Mouse (Mus musculus): ENCODE measurements at regions not wholly inside any gene's neighbourhood (a gene's known extent, or its start where the extent isn't known, plus 50 kb on each side); places are given as distances from the start of the nearest gene placed in this dataset.

DNA sequence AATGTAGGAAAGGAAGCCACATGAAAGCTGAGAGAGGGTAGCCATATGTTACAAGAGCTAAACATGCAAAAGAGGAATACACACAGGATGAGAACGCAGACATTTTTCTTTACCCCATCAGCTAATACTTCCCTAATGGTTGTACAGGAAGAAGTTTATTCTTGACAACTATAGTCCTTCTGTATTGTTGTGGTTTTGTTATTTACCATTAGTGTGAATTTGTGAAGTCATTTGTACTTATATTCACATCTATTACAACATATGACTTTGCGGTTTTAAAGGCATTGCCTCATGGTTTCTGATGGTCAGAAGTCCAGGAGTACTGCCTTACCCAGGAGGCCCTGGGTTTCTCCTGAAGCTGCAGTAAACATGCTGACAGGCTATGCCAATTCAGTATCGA is 120.1 kb upstream of the Btg1 start:
- no peak for DNase-seq (ENCODE audit: low spot score in 2 of 2)

DNA sequence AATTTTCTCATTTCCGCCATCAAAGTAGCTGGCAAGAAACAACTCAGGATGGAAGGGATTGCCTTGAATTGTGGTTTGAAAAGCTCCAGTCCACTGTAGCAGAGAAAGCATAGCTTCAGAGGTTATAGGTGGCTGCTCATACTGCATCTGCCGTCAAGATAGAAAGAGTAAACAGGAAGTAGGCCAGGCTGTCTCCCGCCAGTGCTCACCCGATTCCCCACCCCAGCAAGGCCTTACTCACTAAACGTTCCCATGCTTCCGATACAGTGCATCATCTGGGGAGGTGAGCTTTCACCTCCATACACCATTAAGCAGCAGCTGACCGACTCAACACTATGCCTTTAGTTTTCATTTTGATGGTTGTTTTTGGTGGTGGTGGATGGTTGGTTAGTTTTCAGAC is 119.3 kb upstream of the Btg1 start:
- DNase-seq (ENCODE audit: low spot score in 2 of 2), result no peak

DNA sequence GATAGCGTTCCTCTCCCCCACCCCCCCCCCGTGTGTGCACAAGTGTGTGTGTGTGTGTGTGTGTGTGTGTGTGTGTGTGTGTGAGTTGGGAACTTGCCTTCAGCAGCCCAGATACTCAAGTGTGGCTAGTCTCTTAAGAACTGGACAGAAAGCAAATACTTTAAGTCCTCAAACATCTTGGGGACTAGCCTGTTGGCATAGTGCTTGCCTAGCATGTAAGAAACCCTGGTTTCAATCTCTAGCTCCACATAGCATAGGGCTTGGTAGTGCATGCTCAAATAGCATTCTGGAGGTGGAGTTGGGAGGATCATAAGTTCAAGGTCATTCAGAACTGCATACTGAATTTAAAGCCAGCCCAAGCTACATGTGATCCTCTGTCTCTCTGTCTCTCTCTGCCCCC is 117.5 kb upstream of the Btg1 start:
- DNase-seq (ENCODE audit: low spot score in 2 of 2), result no peak

DNA sequence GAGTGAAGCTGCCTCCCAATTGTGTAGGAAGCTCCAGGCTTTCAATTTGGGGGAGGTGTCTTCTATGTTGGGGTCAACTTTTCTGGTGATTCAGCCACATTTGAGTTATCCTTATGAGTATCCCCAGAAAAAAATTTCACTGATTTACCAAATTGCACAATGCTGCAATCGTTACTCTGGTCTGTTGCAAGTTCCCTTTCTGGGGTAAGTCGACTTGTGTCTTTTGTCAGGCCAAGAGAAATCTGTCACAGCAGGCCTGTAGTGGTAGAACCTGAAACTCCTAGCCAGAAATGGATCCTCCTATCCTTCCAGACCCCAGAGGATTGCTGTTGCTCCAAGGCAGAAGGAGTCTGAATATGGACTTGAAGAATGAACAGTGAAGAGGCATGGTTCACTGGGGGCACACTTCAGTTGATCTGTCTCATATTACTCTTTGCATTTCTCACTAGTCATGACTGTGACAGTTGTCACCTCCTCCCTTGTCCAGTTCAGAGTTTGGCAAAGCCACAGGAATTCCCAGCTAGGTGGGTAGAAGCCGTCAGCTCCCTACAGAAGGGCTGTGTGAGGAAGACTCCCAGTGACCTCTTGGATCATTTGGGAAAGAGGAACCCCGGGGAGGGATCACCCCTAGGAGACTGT is 114.6 kb upstream of the Btg1 start:
- DNase-seq (ENCODE audit: low spot score in 2 of 2), result no peak

DNA sequence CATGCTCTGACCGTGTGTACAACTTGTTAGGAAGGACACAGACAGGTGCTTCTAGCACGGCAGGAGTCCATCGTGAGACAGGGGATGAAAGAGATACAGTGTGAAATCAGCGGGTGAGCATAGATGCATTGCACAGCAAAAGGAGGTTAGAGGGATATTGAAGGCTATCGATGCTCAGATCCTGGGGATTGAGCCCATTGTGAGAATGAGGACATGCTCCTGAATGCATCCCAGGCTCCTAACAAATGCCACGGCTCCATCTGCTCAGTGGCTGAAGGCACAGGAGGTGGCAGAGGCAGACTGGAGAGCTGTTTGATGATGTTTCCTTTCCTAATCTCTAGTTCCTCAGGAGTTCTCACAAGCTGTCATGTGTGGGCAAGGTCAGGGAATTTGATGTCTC is 114.1 kb upstream of the Btg1 start:
- DNase-seq (ENCODE audit: low spot score in 2 of 2), result no peak

DNA sequence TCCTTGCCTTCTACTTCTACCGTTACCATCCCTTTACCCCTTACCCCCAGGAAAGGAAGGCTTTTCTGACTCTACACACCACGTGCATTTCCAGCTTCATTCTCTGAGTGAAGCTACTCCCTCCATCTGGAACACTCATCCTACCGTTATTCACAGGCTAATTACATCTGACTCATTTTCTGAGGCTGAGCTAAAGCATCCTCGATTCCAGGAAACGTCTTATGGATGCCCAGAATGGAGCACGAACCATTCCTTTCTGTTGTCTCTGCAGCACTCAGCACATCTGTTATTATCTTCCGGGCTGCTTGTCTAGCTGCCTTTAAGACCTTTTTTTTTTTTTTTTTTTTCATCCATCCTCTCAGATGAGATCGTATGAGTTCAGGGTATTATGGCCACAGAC is 112.5 kb upstream of the Btg1 start:
- no peak for DNase-seq (ENCODE audit: low spot score in 2 of 2)

DNA sequence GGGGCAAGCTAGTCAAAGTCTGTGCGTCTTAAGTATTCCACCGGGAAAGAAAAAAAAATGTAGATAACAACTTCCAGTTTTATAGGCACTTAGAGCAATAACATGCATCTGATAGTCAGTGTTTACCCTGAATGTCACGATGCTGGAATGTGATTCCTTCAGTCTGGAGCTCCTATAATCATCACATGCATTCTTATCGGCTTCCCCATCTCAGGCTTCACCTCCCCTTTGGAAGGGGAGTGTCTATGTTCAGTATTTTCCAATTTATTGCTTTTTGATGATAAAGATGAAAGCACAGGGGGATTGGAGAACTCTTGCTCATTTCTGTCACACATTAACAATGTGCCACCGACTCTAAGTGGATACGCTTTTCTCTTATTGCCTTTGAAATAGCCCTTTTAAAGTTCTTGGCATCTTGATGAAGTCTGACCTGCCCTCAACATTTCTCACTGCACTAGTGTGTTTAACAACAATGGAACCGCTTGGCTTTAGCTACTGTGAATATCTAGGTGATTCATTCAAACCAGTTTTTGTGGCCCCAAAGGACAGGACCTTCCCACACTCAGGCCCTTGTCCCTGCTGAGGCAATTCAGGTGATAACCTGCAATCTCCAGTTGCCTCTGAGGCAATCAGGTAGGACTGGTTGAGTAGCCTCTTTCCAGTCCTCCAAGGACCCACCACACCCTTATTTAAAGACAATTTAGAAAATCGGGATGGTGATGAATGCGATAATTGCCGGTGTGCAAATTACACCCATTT is 101.5 kb upstream of the Btg1 start:
- no peak for DNase-seq (ENCODE audit: low spot score in 2 of 2)

DNA sequence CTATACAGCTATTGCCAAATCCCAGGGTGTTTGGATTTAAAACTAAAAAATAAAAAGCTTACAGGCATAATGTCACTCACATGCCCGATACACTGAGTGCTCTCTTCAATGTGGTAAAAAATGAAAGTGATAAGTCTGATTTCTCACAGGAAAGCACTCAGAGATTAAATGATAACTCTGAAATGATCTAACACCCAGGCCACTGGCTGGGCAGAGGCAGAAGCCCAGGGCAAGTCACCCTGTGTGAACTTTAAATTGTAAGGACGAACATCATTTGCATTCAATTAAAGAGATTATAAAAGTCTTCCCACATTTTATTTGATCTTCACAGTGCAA is 100.9 kb upstream of the Btg1 start:
- no peak for DNase-seq (ENCODE audit: low spot score in 2 of 2)

DNA sequence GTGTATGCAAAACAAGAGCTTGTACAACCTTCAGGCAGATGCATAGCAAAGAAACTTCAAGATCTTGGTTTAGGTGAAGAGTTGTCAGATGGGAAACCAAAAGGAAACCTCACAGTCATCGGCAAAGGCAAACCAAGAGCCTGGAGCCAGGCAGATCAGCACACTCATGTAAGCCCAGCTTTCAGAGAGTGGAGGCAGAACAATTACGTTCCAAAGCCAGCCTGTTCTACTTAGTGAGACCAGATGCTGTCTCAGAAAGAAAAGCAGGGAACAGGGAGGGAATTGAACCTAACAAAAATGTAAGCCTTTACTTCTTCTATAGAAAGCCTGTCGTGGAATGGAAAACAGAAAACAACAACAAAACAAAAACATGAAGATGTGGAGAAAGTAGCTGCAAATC is 97.4 kb upstream of the Btg1 start:
- DNase-seq (ENCODE audit: low spot score in 2 of 2), result no peak

DNA sequence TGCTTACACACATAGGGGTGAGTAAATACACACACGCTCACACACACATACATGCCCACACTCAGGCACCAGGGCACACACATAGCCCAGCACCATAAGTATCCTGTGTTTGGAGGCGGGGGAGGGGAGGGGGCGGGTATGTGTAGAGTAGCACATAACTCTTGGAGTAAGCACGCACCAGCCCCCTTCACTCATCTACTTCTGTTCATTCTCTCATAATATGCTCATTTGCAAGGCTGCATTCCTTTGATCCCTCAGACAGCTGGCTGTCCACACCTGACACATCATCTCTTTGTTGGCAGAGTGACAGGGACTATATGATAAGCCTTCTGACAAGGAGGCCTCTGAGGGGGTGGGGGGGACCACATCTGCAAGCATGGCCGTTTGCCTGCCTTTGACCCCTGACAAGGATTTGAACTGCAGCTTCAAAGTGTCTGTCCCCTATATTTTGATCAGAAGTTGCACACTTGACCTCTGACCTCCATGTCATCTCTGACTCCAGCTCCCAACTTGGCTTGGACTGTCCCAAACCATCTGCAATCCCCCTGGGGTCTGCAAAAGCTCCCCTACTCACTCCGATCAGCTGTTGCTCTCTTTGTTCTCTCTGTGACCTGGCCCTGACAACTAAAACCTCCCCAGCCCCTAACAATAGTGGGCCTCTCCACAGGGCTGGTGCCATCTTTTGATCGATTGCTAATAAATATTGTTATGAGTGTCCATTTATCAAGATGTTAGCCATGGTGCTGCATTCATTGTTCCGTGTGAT is 95.6 kb upstream of the Btg1 start:
- DNase-seq (ENCODE audit: low spot score in 2 of 2), result no peak

DNA sequence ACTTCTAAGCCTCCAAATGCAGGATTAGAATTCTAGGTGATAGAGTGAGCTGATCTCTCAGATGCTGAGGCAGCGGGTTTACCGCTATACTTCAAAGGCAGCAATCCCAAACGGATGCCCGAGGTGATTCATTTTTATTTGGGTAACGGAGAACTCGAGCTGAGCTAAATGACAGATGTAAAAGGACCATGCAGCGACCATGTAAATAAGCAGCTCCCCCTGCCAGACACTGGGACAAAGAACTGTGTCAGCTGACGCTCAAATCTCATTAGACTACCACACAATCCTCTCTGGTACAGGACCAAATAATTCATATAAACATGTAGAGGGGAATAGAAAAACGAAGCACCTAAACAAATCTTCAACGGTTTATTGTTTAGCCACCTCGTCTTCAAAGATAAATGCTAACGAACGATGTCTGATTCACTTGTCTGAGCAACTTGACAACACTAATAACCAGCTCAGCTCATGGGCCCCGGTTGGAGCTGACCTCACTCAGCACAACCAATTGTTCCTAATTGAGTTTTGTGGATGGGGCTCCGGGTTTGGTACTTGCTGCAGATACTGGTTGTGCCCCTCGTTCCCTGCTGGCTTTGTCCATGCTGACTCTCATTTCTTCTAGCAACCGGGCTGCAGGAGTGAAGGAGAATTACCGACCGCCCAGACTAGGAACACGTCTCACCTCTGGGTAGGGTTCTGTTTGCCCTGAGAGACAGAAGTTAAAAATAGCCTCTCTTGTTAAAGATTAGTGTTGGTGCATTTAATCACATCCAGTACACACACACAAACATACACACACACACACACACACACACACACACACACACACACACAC is 92.6 kb upstream of the Btg1 start:
- DNase-seq (ENCODE audit: low spot score in 2 of 2), result no peak

DNA sequence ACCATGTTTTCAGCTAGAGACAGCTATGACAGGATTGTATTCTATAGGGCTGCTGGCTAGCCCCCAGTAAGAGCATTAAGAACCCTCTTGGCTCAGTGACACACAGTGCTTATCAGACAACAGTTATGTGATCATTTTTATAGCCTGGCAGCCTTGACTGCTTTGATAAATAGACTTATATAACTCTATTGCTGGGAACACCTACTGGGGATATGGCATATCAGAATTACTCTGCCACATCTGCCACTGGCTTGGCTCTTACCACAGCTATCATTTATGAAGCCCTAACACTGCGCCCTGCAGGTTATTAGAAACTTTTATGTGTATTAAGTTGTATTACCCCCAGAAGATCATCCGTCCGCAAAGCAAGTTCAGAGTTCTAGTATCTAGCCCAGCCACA is 88.9 kb upstream of the Btg1 start:
- DNase-seq (ENCODE audit: low spot score in 2 of 2), result no peak

DNA sequence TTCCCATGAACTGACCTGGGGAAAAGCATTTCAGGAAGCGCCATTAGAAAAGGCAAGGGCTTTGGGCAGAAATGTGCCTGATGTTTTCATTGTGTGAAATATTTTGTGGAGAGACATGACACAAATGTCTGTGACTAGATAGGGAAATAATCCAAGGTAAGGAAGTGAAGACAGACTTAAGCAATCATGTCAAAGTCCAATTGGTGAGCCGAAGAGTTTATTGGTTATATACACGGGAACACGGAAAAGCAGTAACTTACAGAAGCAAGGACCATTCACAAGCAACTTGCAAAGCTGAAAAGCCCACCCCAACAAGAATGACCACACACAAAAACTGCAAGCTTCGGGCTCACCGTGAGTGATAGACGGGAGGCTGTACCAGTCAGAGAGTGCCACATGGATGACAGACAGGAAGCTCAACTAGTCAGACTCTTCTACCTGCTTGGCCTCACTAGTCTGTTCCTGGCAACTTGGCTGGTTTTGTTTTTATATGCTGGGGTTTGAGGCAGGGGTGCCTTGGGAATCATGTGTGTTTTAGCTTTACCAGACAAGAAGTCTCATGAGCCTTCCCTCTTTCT is 82.2 kb upstream of the Btg1 start:
- DNase-seq (ENCODE audit: low spot score in 2 of 2), result no peak

DNA sequence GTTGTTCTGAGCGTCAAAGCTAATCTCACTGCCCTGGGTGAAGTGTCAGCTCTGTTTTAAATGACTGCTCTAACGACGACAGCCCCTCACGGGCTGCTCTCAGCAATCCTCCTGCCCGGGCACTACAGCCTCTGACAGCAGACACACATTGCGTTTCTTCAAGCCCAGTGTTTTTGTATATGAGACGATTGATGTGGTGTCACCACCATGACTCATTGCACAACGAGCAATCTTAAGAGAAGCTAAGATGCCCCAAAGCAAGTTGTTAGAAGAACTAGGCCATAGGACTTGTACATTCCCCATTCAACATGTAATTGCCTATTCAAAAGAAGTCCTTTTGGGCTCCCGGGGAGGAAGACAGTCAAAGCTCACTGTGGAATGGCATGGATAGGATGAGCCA is 81.3 kb upstream of the Btg1 start:
- no peak for DNase-seq (ENCODE audit: low spot score in 2 of 2)

DNA sequence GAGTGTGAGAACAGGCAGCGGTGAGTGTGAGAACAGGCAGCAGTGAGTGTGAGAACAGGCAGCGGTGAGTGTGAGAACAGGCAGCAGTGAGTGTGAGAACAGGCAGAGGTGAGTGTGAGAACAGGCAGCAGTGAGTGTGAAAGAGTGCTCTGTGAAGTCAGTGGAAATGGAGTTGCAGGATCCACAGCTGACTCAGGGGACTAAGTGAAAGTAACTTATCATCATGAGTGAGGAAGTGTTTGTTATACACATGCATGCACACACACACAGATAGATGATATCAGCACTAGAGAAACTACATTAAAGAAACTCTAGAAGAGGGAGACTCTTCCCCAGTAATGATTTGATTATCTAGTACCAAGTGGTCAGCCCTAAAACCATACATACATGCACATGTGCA is 76.0 kb upstream of the Btg1 start:
- DNase-seq (ENCODE audit: low spot score in 2 of 2), result no peak

DNA sequence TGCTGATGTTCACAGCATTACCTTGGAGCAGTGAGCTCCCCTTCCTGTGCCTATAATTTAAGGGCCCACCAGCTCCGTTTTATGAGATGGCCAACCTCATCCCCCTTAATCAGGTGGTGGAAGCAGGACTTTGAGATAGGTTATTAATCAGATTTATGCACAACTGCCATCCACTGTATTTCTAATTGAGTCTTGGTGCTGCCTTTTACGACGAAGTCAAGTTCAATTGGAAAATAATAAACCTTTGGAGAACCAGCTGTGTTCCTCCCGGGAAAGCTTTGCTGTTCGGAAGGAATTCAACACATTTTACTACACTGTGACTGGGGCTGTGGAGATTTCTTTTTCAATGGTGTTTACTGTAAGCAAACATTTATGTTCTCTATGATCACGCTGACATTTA is 71.5 kb upstream of the Btg1 start:
- no peak for DNase-seq (ENCODE audit: low spot score in 2 of 2)

DNA sequence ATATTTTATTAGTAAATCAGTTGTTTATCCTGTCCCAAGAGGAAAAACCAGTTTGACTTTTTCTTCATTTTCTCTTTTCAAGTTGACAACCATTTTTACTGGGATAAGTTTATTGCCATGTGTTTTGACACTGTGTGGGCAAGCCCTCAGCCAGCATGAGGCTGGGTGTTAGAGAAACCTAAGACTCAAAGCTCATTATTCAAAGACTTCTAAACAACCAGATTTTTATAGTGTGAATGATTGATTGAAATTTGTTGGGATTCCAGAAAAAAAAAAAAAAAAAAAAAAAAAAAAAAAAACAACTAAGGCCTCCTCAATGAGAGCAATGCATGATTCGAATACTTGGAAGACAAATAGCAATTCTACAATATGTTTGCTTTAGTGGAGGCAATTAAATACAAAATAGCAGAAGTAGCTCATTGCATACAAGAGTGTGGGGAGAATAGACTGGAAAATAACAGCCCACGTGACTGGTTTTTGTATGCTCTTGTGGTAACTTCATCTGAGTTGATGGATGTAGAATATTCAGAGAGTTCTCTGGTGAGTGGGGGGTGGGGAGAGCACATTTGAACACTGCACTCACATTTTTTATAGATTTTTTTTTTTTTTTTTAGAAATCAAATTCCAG is 70.9 kb upstream of the Btg1 start:
- DNase-seq (ENCODE audit: low spot score in 2 of 2), result no peak

DNA sequence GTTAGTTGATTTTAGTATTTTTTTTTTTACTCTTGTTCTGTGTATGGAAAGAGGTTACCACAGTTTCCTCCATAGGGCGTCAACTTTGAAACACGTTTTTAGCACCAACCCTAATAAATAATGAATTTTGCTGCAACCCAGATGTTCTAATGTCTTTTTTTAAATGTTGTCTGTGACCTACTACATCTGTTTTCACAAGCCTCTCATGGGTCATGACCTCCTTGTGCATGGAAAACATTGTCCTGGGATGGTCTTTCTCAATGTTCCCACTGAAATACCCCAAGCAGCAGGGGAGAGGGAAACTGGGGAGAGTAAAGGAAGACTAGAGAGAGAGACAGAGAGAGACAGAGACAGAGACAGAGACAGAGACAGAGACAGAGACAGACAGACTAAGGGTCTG is 67.2 kb upstream of the Btg1 start:
- DNase-seq (ENCODE audit: low spot score in 2 of 2), result no peak

DNA sequence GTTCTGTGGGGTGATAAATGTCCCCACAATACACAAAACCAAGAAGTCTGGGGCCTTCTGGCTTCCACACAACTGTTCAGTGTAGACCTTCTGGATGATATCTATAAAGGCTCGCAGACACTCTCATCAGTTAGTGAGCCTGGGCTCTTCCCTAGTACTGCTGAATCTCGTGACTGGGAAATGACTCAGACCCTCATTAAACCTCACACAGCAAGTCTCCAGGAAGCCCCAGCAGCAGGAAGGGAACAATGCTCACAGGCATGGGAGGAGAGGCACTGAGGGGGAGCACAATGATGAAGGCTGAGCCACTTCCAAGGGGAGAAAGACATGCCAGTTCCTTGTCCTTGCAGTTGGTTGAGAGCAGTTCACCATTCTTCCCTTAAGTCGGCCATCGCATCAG is 66.5 kb upstream of the Btg1 start:
- DNase-seq (ENCODE audit: low spot score in 2 of 2), result no peak

DNA sequence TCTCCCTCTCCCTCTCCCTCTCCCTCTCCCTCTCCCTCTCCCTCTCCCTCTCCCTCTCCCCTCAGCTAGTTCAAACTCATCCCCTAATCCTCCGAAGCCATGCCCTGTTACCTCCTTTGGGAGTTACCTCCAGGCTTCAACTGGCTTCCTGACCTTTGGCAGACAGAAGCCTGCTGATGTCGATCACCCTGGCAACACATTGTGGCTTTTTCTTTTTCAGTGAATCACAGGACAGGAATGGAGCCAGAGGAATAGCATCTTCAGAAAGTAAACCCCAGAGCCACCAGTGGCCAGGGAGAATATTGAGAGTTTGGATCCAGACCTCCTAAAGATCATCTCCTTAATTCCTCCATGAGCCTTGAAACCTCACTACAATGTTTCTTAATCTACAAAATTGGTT is 59.5 kb upstream of the Btg1 start:
- no peak for DNase-seq (ENCODE audit: low spot score in 2 of 2)

DNA sequence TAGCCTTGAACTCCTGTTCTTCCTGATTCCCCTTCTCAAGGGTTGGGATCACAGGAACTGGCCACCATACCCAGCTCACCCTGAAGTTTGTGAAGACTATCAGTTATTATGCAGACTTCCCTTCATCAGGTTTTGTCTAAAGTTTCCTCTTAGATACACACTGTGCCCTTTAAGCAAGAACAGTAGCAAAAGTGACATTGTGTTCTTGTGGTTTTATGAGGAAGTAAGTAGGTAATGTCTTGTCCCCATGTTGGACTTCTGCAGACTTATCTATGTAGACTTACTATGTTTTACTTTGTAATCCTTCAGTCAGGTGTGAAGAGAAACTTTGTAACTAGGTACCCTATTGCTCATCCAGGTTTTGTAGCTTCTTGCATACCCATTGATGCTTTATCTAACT is 51.5 kb upstream of the Btg1 start:
- DNase-seq (ENCODE audit: low spot score in 2 of 2), result no peak
